Mouse (Mus musculus) neural tube, embryonic 14.5 days (tissue): ENCODE results near the gene Galnt18. TPM values are rescaled to one million over a fixed set of nuclear protein-coding genes. Genes with fewer than 3 reads are reported as not detected.

Experiments used
- ATAC-seq: fragments of 200-750 bp; cut with Nextera tagmentation; 2 replicates; pipeline ENCODE4 v1.8.0; 2017; ENCODE audit warnings: low read depth, mild to moderate bottlenecking, moderate TSS enrichment, moderate library complexity
- H3K27ac ChIP-seq: fragments of 300-500 bp; sonication (generic); 2 replicates; pipeline ENCODE4 v1.5.1; 2014; ENCODE audit warnings: low read depth, mild to moderate bottlenecking, control low read depth, low read length, moderate library complexity, mixed read lengths
- H3K27me3 ChIP-seq: fragments of 300-500 bp; sonication (generic); 2 replicates; pipeline ENCODE4 v1.6.1; 2014; ENCODE audit warnings: low read length; ENCODE audit not compliant: control insufficient read depth, insufficient read depth
- H3K36me3 ChIP-seq: fragments of 300-500 bp; sonication (generic); 2 replicates; pipeline ENCODE4 v1.6.1; 2014; ENCODE audit warnings: low read length, mixed read lengths; ENCODE audit not compliant: control insufficient read depth, insufficient read depth
- H3K4me1 ChIP-seq: fragments of 300-500 bp; sonication (generic); 2 replicates; pipeline ENCODE4 v1.6.1; 2014; ENCODE audit warnings: low read length; ENCODE audit not compliant: control insufficient read depth, insufficient read depth
- H3K4me2 ChIP-seq: fragments of 300-500 bp; sonication (generic); 2 replicates; pipeline ENCODE4 v1.6.1; 2014; ENCODE audit warnings: mild to moderate bottlenecking, low read depth, low read length, control low read depth
- H3K4me3 ChIP-seq: fragments of 300-500 bp; sonication (generic); 2 replicates; pipeline ENCODE4 v1.5.1; 2014; ENCODE audit warnings: low read depth, low read length, control low read depth, mixed read lengths
- H3K9ac ChIP-seq: fragments of 300-500 bp; sonication (generic); replicated peaks from 2 replicates; pipeline ENCODE4 v1.6.1; 2014; ENCODE audit warnings: low read depth, mild to moderate bottlenecking, control low read depth, low read length, mixed read lengths
- H3K9me3 ChIP-seq: fragments of 300-500 bp; sonication (generic); 2 replicates; pipeline ENCODE4 v1.6.1; 2016; ENCODE audit warnings: low read length; ENCODE audit not compliant: control insufficient read depth
- WGBS: fragments of 180-500 bp; shearing (Covaris S2); extraction: QIAGEN DNeasy Blood & Tissue Kit; methylation state at CpG from one replicate; pipeline ENCODE4 v1.1.7; 2014; 5-methylcytosine and 5-hydroxymethylcytosine counted together
- polyA plus RNA-seq: library from polyadenylated mRNA; unstranded; fragments of >200 nt; fragmentation: Nextera tagmentation; extraction: Ambion mirVana; gene quantifications from 2 replicates; pipeline ENCODE4 v1.2.1, GENCODE M21; 2014

Galnt18 gene
- 10.6 and 12.7 TPM in 2 replicates for polyA plus RNA-seq

GRCm38 (mm10) chr7:111779504-111780242 is at the start of gene Galnt18:
TSS of gene Galnt18 (minus strand) at chr7:111779977.
- H3K36me3 ChIP-seq = no peaks in the 10 kb centered on the region
- ATAC-seq = peak; percentile 98
- no peaks in the 10 kb centered on the region for H3K4me1 ChIP-seq
- H3K4me2 ChIP-seq = peak within 1 kb of the TSS; percentile 91
- peak within 1 kb of the TSS; percentile 49 for H3K4me3 ChIP-seq
- 1% methylated on average over 45 of the region's 52 CpGs for WGBS
- no peak within 1 kb of the TSS for H3K27ac ChIP-seq
- peak within 1 kb of the TSS; percentile 46 for H3K9ac ChIP-seq
- no peaks in the 10 kb centered on the region for H3K9me3 ChIP-seq
- H3K27me3 ChIP-seq = no peaks in the 10 kb centered on the region

- ATAC-seq = no peak
- H3K4me3 ChIP-seq = no peak overlapping the region
Measured at GRCm38 (mm10) chr7:111827337-111827736, 47.6 kb upstream of the Galnt18 start.

GRCm38 (mm10) chr7:111813093-111813492 is 33.3 kb upstream of the Galnt18 start:
- Histone ChIP-seq H3K27ac (no peak overlapping the region), H3K9me3 (no peaks in the 10 kb centered on the region), H3K27me3 (no peaks in the 10 kb centered on the region), H3K4me3 (no peak overlapping the region), H3K4me1 (no peaks in the 10 kb centered on the region), H3K36me3 (no peaks in the 10 kb centered on the region), H3K4me2 (no peak overlapping the region), H3K9ac (no peak overlapping the region)
- no peak for ATAC-seq
- 62% methylated on average over 1 of the region's 1 CpGs for WGBS

More at GRCm38 (mm10) chr7:111827337-111827736, 47.6 kb upstream of the Galnt18 start:
- Histone ChIP-seq H3K4me1 (no peaks in the 10 kb centered on the region), H3K4me2 (no peak overlapping the region), H3K27ac (no peak overlapping the region), H3K9ac (no peak overlapping the region), H3K36me3 (no peaks in the 10 kb centered on the region), H3K9me3 (no peaks in the 10 kb centered on the region), H3K27me3 (no peaks in the 10 kb centered on the region)
- 96% methylated on average over 1 of the region's 1 CpGs for WGBS

- Histone ChIP-seq H3K9me3 (no peaks in the 10 kb centered on the region), H3K9ac (no peak overlapping the region), H3K4me2 (no peak overlapping the region), H3K4me3 (no peak overlapping the region), H3K27ac (no peak overlapping the region), H3K27me3 (no peaks in the 10 kb centered on the region), H3K4me1 (no peaks in the 10 kb centered on the region), H3K36me3 (no peaks in the 10 kb centered on the region)
- no peak for ATAC-seq
- 55% methylated on average over 2 of the region's 2 CpGs for WGBS
Measured at GRCm38 (mm10) chr7:111811036-111811435, 31.3 kb upstream of the Galnt18 start.

DNA sequence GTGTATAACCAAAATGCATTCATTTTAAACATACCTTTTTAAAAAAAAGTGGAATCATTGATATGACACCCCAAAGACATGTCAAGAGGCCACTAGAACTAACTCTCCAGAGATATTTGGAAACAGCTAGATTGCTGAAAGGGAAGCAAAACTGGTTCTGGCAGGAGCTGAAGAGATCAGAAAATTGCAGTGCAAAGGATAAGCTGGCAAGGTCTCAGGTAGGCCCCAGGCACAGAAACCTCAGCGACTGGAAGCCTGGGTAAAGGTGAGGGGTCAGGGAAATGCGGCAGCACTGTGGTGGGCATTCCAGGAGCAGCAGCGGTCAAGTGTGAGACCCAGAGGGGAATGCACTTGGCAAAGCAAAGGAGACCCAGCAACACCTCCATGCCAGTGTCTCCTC is 30.0 kb upstream of the Galnt18 start:
- no peak overlapping the region for H3K4me2 ChIP-seq
- H3K36me3 ChIP-seq = no peaks in the 10 kb centered on the region
- H3K4me1 ChIP-seq = no peaks in the 10 kb centered on the region
- H3K27me3 ChIP-seq = no peaks in the 10 kb centered on the region
- 86% methylated on average over 3 of the region's 3 CpGs for WGBS
- no peak overlapping the region for H3K4me3 ChIP-seq
- no peak overlapping the region for H3K27ac ChIP-seq
- ATAC-seq = no peak
- no peak overlapping the region for H3K9ac ChIP-seq
- no peaks in the 10 kb centered on the region for H3K9me3 ChIP-seq

DNA sequence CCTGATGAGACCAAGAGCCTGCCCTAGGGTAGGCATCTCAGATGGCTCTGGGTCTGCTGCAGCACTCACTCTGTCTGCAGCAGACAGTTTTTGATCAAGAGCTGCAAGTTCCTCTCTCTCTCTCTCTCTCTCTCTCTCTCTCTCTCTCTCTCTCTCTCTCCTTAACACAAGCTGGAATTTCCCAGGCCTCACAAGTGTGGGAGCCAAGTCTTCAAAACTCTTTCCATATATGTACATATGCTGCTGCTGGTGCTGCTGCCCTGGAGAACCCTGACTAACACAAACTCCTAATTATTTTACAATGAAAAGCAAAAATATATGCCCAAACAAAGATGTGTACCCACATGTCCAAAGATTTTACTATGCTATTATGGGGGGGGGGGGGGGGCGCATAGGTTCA is 26.3 kb upstream of the Galnt18 start:
- Histone ChIP-seq H3K4me1 (no peaks in the 10 kb centered on the region), H3K27me3 (no peaks in the 10 kb centered on the region), H3K9ac (no peak overlapping the region), H3K4me3 (no peak overlapping the region), H3K4me2 (no peak overlapping the region), H3K27ac (no peak overlapping the region), H3K36me3 (no peaks in the 10 kb centered on the region), H3K9me3 (no peaks in the 10 kb centered on the region)
- 100% methylated on average over 1 of the region's 1 CpGs for WGBS
- no peak for ATAC-seq

DNA sequence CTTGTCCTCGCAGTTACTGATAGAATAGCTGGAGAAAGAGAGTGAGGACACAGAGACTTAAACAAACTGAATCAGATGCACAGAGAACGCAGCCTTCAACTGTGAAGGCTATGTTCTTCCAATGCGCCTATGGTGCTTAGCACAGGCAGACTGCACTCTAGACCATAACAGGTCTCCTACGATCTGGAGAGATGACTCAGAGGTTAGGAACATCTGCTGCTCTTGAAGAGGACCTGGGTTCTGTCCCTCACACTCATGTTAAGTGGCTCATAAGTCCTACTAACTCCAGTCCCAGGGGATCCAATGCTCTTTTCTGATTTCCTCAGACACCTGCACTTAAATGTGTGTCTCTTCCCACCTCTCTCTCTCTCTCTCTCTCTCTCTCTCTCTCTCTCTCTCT is 24.9 kb upstream of the Galnt18 start:
- Histone ChIP-seq H3K4me3 (no peak overlapping the region), H3K36me3 (no peaks in the 10 kb centered on the region), H3K4me1 (no peaks in the 10 kb centered on the region), H3K9ac (no peak overlapping the region), H3K9me3 (no peaks in the 10 kb centered on the region), H3K27ac (no peak overlapping the region), H3K27me3 (no peaks in the 10 kb centered on the region), H3K4me2 (no peak overlapping the region)
- 96% methylated on average over 4 of the region's 4 CpGs for WGBS
- no peak for ATAC-seq

DNA sequence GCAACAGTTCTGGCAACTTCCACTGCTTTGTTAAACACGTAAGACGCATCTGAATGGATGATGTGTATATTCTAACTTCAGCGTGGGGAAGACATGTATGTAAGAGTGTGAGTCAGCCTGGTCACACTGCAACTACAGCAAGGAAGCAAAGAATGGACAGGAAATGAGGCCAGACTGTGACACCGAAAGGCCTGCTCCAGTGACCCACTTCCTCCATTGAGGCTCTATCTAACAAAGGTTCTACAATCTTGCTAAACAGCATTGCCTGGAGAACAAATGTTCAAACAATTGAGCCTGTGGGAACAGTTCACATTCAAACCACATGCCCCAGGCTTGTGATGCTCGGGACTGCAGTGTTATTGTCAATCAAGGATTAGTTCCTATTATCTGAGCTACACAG is 21.0 kb upstream of the Galnt18 start:
- Histone ChIP-seq H3K4me3 (no peak overlapping the region), H3K36me3 (no peaks in the 10 kb centered on the region), H3K4me1 (no peaks in the 10 kb centered on the region), H3K27me3 (no peaks in the 10 kb centered on the region), H3K9ac (no peak overlapping the region), H3K9me3 (no peaks in the 10 kb centered on the region), H3K27ac (no peak overlapping the region), H3K4me2 (no peak overlapping the region)
- WGBS = 77% methylated on average over 5 of the region's 5 CpGs
- no peak for ATAC-seq

DNA sequence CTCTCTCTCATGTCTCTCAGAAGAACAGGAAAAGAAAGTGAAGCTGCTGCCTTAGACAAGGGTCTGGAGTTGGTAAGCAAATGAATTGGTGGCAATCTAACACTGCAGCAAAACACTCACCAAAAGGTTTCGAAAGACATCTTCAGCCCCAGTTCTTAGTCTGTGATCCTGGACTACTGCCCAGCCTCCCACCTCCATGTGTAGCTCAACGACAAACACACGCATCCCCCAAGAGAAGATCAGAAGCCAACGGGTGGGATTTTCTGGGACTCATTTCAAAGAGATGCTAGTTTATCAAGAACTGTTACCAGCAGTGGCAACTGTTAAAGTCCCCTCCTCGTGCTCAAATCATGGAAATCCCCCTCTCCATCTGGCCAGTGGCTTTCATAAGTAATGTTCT is 20.3 kb upstream of the Galnt18 start:
- ATAC-seq = no peak
- H3K27me3 ChIP-seq = no peaks in the 10 kb centered on the region
- H3K9ac ChIP-seq = no peak overlapping the region
- no peaks in the 10 kb centered on the region for H3K4me1 ChIP-seq
- no peak overlapping the region for H3K4me3 ChIP-seq
- H3K9me3 ChIP-seq = no peaks in the 10 kb centered on the region
- no peak overlapping the region for H3K4me2 ChIP-seq
- WGBS = 95% methylated on average over 5 of the region's 5 CpGs
- no peaks in the 10 kb centered on the region for H3K36me3 ChIP-seq
- no peak overlapping the region for H3K27ac ChIP-seq
